Mouse (Mus musculus): ENCODE data around the gene Slc12a3.
"Not testable (repeated sequence)": the region's sequence is repeated elsewhere in the genome, so short reads cannot be mapped to it uniquely, and the experiment has no call there.

The Slc12a3 gene

DNA sequence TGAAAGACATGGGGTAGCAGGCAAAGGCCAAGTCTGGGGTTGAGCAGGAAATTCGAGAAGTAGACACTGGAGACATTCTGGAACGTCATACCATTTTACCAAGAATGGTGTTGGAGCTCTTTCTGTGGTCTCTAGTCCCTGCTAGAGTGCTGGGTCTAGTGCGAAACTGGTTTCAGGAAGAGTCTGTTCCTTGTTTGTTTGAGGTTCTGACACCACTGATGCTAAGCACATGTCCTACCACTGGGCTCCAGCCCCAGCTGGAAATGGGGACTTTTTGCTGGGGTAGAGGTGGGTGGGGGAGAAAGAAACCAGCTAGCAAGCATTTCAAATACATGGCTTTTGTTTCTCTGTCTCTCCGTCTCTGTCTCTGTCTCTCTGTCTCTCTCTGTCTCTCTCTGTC lies 48.0 kb downstream of the Slc12a3 start:
- no peak for DNase-seq

DNA sequence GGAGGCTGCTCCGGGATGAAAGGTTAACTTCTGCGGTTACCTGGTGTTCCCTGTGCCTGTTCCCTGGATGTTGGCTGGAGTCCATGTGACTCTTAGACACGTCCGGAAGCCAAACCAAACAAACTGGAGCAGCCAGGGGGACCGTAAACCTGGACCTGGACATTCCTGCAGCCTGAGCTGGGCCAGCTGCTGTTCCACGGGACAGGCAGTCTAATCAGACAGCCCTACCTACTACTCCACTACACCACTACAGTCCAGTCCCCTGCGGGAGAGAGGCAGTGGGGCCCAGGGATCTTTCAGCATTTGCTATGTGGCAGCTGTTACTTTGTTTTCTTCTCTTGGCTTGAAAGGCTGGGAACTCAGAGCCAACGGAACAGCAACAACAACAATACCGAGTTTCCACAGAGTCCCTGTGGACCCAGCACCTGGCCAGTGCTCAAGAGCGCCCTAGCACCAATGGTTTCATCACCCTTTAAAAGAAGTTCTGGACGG lies 48.8 kb downstream of the Slc12a3 start:
- DNase-seq, result no peak

DNA sequence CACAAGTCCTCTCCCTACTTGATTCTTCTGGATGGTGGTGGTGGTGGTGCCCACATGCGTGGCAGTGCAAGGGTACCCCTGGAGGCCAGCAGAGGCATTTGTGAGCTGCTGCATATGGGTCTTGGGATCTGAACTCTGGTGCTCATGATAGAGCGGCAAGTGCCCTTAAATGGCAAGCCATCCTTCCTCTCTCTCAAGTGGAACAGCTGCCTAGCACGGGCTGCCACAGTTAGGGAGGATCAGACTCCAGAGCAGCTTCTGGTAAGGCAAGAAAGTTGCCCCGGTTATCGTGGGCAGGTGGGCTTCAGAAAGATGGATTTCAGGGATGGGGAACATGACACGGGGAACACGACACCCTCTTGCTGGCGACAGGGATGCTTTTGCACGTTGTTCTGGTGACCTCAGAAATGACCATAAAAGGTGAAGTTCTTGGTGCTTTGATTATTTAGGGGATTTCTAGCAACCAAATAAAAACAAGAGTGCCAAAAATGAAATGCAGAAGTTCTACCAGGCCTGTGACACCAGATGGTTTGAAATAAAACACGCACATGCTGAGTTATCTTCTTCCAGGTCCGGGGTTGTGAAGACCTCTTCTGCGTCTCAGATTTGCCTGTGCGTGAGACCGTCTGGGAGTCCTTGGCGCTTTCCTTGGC lies 49.9 kb downstream of the Slc12a3 start:
- no peak for DNase-seq

DNA sequence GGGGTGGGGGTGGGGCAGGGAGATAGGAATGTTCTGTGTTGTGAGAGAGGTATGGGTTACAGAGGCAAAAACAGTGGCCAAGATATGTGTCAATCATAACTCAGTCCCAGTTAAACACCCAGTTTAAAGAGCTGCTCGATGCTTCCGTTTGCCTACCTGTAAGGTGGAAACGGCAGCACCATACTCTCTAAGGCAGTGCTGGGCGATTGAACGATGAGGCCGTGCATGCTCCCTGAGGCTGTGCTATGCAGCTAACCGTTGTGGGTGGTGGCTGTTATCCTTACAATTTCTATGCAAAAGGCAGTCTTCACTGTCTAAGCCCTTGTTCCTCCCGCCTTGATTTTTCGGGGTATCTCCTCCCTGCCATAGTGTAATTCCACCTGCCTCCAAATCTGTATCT lies 50.7 kb downstream of the Slc12a3 start:
- DNase-seq, result no peak

DNA sequence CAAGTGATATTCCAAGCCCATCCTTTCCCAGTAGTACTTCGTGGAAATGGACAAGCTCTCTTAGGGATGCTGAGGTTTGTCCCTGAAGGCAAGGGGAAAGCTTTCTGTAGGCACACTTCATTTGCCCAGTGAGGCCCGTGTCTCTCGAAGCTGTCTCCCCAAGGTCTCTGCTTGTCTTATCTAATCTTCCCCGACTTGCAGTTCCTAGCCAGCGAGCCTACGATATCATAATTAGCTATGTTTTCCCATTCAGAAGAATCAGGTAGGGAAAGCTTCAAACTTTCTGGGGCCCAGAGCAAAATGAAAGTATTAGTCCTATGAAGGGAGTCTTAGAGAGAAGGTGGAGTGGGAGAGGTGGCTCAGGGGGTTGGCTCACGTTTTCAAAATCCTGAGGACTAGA lies 55.2 kb downstream of the Slc12a3 start:
- DNase-seq, result no peak

DNA sequence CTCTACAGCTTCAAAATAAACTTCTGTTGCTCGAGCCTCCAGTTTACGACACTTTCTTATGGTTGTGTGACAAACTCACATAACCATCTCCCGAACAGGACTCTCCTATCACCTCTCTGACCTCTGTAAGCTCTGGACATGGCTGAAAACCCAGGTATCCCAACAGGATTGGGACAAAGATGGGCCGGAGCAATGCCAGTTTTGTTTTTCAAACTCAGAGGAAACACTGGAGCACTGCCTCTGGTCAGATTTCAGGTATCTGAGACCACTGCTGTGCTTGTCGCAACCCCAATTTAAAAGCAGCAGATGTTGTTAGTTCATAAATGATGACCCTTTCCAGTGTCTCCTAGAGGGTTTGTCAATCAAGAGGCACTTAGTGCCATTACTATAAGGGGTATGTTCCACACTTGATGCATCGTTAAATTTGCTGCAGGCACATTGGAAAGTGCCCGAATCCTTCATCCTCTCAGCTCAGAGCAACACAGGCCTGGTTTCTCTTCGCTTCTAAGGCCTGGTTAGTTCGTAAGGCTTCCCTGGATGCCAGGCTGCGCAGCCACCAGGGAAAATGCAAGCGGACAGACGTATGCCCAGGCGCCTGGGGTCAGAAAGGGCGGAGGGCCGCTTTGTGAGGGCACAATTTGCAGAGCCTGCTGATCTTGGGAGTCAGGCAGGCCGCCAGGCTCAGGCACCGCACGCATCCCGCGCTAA lies 56.7 kb downstream of the Slc12a3 start:
- no peak for DNase-seq

DNA sequence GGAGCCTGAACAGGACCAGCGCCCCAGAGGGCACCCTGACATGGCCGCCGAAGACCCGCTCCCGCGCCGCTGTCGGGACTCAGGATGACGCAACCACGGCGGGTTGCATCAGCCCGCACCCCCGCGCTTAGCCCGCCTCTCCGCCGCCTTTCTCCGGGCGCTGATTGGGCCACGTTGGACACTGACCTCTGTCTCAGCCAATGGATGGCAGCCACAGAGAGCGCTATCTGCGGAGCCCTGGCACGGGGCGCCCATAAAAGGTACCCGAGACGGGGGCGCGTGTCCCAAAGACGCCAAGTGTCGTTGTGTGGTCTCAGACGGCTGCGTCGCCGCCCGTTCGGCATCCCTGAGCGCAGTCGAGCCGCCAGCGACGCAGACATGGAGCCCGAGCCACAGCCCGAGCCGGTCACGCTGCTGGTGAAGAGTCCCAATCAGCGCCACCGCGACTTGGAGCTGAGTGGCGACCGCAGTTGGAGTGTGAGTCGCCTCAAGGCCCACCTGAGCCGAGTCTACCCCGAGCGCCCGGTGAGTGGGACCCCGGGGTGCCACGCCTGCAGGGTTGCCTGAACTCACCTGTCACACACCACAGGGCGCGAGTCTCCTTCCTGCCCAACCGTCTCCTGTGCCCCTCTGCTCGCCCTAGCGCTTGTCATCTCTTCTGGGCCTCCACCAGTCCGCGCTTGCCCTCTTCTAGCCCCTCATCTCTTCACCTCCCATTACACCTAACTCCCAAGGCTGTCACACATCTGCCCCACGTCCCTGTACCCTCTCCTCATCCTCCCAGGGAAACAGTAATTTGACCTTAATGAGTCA lies 57.4 kb downstream of the Slc12a3 start, which contains the start of gene Herpud1:
Gene Herpud1 (plus strand): TSS at position 225 of the 813 bp plus-strand sequence.
- DNase-seq, result peak; percentile 96

DNA sequence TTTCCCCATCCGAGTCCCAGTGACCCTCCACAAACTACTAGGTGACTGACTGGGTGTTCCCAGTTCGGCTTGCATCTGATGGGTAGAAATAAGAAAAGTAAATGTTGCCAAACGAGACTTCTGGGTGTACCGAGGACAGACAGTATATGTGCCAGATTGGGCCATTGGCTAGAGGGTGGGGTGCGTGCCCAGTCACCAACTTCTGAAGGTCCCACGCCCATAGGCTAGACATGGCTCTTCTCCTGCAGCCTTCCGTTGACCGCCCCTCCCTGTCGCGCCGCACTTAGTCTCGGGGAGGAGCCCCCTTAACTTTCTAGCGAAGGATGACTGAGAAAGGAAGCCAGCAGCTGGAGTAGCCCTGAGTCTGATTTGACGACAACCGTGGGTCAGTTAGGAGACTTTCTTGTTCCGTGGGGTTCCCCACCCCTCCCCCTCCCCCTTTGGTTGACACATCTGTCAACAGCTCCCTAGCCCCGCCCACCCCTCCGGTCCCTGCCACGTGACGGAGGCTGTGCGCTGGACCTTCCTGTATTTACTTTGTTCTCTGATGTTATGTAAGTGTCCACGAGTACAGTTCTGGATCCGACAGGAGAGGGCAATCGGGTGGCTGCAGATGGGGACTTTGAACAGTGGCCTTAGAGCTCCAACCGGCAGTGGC lies 58.2 kb downstream of the Slc12a3 start:
- peak; percentile 65 for DNase-seq

DNA sequence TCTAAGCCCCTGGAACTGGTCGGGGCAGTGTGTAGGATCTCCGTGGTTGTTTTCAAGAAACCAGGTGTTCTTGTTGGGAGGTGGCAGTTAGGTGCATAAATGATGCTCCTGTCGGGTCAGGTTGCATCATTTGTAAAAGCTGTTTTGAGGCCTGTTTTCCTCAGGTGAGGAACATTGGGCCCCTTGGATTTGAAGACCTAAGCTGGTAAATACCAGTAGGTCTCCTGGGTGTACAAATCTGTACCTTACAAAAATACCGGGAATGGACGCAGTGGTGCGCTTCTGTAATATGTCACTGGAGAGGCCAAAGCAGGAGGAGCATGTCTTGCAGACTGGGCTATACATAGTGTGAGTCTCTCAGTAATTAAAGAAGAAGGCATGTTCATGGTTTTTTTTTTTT lies 58.8 kb downstream of the Slc12a3 start:
- DNase-seq, result no peak

DNA sequence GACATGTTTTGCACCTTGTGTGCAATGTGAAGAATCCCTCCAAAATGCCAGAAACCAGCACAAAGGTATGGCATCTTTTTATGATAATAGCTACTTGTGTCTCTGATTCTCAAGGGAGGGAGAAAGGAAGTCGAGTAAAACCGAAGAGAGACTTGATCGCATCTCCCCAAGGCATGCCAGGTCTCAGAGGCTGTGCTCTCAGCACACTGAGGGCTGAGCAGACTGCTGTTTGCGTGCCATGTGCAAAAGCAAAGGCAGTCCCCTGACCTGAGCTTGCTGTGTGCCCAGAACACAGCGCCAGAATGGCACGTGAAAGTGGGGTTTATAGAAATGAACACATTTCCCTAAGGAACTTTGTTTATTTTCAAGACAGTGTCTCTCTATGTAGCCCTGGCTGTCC lies 60.5 kb downstream of the Slc12a3 start:
- DNase-seq, result no peak

DNA sequence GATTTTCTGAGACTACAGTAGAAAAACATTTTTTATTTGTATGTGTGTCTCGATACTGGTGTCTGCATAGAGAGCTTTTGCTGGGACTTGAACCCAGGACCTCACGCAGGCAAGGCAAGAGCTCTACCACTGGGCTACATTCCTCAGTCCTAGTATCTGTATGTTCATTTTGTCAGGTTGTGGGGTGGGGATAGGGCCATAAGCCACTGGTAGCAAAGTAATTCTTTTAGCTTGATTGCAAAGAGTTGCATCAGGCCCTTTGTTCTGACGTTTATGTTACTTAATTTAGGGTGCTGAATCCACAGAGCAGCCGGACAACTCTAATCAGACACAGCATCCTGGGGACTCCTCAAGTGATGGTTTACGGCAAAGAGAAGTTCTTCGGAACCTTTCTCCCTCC lies 61.4 kb downstream of the Slc12a3 start:
- no peak for DNase-seq

DNA sequence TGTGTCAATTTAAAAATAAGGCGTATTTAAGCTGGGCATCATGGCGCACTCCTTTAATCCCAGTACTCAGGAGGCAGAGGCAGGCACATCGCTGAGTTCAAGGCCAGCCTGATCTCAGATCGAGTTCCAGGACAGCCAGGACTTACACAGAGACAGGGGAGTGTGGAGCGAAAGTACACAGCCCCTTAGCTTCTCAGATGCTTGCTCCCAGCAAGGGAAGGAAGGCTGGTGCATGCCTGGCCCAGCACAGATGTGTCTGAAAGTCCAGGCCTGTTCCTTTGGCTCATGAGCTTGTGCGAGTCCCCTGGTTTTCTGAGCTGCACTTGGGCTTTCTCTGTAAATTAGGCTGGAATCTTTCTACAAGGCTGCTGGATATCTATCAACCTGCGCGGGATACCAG lies 61.9 kb downstream of the Slc12a3 start:
- DNase-seq, result no peak

DNA sequence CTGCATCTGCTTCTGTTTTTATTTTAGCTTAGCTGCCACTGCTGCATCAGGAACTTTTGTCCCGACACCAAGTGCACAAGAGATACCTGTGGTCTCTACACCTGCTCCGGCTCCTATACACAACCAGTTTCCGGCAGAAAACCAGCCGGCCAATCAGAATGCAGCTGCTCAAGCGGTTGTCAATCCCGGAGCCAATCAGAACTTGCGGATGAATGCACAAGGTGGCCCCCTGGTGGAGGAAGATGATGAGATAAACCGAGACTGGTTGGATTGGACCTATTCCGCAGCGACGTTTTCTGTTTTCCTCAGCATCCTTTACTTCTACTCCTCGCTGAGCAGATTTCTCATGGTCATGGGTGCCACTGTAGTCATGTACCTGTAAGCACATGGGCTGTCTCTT lies 63.1 kb downstream of the Slc12a3 start:
- peak; percentile 70 for DNase-seq

DNA sequence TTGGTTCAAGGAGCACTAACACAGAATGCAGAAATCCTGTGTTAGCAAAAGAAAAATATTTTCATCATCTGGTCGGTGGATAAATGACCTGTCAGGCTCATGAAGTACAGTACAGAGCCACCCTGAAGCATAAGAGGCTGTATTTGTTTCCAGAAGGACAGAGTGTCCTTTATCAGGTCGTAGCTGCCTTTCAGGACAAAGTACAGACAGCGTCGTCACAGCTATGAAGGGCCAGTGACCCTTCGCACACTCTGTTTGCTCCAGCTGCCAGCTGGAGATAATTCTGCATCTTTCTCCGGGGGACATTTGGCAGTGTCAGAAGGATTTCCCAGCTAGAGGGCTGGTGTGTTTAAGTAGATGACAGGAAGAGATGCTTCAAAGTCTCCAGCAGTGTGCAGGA lies 63.6 kb downstream of the Slc12a3 start:
- DNase-seq, result no peak

DNA sequence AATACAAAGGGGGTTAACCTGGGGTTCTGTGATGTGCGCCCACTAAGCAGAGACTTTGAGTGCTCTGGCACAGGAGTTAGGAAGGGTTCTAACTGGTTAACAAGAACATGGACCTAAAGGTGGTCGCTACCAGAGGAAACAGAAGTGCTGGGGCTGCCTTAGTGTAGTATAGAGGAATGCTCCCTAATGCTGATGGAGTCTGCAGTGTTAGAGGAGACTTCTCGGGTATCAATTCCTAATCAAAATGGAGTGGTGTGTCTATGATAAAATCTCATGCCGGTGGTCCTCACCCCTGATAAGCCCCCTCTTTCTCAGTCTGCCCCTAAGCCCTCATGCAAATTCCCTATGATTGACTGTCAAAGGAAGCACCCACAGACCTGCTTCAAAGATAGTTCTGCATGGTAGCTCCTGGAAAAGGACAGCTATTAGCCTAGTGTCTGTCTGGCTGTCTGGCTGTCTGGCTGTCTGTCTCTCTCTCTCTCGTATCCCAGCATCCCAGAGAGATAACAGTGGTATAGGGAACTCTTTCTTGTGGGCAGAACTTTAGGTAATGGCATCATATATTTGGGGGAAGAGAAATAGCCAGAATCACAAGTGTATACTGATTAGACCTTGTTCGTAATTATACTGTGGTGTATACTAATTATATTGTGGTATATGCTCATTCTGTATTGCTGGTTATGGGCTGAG lies 67.0 kb downstream of the Slc12a3 start:
- no peak for DNase-seq

DNA sequence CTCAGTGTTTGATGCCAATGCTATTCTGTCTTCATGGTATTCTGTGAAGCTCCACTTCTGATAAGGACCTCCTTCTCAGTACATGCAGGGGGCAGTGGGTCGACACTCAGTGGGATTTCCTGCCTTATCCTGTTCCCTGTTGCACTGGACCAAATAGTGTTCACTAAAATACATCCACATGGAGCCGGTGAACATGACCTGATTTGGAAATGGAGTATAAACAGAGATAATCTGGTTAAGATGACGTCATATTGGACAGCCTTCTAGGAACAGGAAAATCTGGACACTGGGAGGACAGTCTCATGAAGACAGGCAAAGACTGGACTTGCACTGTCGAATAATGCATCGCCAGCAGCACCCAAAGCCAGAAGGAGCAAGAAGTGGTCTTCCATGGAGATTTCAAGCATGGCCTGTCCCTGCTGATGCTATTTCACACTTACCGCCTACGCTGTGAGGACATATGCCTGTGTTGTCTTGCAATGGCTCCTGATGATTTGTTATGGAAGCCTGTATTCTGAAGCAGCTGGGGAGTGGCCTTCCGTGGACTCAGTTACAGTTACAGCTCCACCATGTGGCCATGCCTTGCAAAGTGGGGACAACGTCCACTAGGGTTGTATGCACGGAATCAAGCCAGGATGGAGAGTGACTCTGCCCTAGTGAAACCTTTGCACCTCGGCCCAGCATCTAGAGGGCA lies 68.1 kb downstream of the Slc12a3 start:
- peak; percentile 70 for DNase-seq

DNA sequence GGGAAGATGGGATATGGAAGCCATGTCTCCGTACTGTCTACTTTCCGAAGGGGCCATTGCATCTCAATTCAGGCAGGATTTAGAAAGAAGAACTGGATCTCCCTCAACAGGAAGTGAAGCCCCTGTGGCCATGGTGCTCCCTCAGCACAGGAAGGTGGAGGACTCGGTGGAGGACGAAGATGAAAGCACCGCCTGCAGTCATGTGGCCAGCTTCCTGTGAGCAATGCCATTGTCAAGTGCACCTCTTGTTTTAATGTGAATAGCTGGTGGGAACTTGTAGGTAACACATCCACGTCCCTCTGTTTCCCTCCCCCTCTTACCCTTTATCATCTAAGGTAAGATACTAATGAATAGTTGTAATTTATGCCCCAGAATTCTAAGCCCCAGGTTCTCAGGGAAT lies 69.6 kb downstream of the Slc12a3 start:
- DNase-seq, result peak; percentile 56

DNA sequence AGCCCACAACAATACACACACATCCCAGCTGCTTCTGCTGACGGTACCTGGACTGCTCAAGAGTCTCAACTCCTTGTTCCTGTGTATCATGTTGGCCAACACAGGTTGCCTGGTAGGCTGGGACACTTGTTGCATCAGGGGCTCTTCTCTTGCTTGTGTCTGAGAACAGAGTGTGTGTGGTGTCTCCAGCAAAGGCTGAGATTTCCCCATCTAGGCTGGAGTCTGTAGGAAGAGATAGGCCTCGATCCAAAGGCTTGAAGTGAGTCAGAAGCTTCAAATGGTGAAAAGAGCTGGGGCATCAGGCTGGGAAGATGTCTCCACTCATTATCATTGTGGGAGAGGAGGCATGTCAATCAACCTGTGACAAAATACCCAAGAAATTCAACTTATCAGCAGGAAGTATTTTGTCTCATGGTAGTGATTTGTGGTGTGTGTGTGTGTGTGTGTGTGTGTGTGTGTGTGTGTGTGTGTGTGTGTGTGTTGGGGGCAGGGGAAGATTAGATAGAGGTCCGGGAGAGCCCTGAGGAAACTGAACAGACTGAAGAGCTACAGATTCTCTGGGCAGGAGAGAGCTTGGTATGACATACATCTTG lies 70.5 kb downstream of the Slc12a3 start:
- no peak for DNase-seq

DNA sequence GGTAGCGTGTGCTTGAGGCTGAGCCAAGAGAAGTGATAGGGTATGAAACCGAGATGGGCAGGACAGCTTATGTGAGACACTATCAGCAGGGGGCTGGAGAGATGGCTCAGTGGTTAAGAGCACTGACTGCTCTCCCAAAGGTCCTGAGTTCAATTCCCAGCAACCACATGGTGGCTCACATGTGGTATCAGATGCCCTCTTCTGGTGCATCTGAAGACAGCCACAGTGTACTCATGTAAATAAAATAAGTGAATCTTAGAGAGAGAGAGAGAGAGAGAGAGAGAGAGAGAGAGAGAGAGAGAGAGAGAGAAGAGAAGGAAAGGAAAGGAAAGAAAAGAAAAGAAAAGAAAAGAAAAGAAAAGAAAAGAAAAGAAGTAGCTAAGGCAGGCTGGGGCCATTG lies 71.0 kb downstream of the Slc12a3 start:
- not testable (repeated sequence) for DNase-seq

DNA sequence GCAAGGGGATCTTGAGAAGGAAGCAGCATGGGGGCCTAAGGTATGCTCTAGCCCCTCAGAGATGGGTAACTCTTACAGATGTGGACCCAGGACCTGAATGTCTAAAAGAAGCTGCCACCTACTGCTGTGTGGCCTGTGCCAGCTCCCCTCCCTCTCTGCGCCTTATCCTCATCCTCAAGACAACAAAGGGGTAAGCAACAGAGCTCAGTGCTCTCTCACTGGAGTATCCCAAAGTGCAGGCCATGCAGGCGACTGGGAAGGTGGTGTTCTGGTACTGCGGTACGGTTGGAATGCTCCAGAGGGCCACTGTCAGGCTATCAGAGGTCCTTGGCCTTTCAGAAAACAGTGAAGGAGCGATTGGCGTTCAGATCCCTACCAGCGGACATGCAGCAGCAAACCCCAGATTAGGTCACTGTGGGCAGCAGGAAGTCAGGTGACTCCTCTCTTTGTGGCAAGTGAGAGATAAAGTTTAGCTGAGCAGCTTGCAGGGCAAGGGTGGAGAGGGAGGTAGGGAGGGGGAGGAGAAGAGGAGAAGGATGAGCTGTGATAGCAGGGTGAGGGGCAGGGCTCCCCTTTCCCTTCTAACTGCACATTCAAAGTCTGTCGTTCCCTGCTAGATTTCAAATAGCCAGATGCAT lies 79.6 kb downstream of the Slc12a3 start:
- no peak for DNase-seq

DNA sequence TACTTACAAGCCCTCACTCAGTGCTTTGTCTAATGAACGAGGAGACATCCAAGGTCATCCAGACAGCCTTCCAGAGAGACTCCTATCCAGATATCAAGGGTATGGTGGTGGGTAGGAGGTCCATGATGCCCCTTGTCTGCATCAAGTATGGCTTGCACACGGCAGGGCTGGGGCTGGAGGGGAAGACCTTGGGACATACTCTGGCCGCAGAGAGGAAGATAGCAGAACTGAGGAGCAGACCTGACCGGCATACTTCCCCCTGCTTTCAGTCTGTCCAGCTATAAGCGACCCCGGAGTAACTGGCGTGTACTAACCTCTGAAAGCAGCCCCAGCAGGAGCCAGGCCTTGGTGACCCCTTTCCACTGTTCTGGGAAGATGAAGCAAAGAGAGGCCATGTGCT lies 80.5 kb downstream of the Slc12a3 start:
- DNase-seq, result no peak

Data from thymus, postnatal 4 days (tissue).